Mouse (Mus musculus): ENCODE measurements around the gene Pard3. TPM values are rescaled to one million over a fixed set of nuclear protein-coding genes. Genes with fewer than 3 reads are reported as not detected.

Gene Pard3
- polyA plus RNA-seq, 2 experiments: 39.1 to 43.3 TPM

- WGBS: 76% methylated on average over 4 of the region's 4 CpGs
- no peak for TF ChIP-seq POLR2A (IDR thresholded peaks at IDR 0.05; ENCODE audit: borderline replicate concordance, extremely low read depth, insufficient read depth, insufficient read length)
- H3K9ac ChIP-seq (ENCODE audit: low read depth, low read length, severe bottlenecking): no peak overlapping the region
- H3K36me3 ChIP-seq (ENCODE audit: control insufficient read depth, insufficient read depth, low read length): no peaks in the 10 kb centered on the region
- H3K9me3 ChIP-seq (ENCODE audit: control insufficient read depth, low read length): no peaks in the 10 kb centered on the region
- no peak overlapping the region for H3K4me3 ChIP-seq (replicated peaks; ENCODE audit: low read length)
- no peak overlapping the region for H3K4me2 ChIP-seq (replicated peaks; ENCODE audit: low read depth, low read length, severe bottlenecking)
- no peak overlapping the region for H3K27ac ChIP-seq (replicated peaks; ENCODE audit: low read depth, low read length)
- no peak for ATAC-seq (ENCODE audit: low FRiP score, low read depth)
- H3K4me1 ChIP-seq (ENCODE audit: control insufficient read depth, insufficient read depth, low read length): peaks cover 16% of the 10 kb centered on the region
- no peak for DNase-seq (ENCODE audit: low spot score)
- no peaks in the 10 kb centered on the region for H3K27me3 ChIP-seq (ENCODE audit: control insufficient read depth, insufficient read depth, low read length)
These were observed 524.6 kb downstream of the Pard3 start for GRCm38 (mm10) chr8:127588313-127588712.

- Histone ChIP-seq H3K4me1 (ENCODE audit: control insufficient read depth, insufficient read depth, low read length) (peaks cover 13% of the 10 kb centered on the region), H3K36me3 (ENCODE audit: control insufficient read depth, insufficient read depth, low read length) (peaks cover 3% of the 10 kb centered on the region; the same call in 1 of the 2 replicates), H3K4me2 (replicated peaks; ENCODE audit: low read depth, low read length, severe bottlenecking) (no peak overlapping the region), H3K9ac (ENCODE audit: low read depth, low read length, severe bottlenecking) (no peak overlapping the region), H3K27me3 (ENCODE audit: control insufficient read depth, insufficient read depth, low read length) (no peaks in the 10 kb centered on the region), H3K9me3 (ENCODE audit: control insufficient read depth, low read length) (no peaks in the 10 kb centered on the region), H3K4me3 (replicated peaks; ENCODE audit: low read length) (no peak overlapping the region), H3K27ac (replicated peaks; ENCODE audit: low read depth, low read length) (no peak overlapping the region)
- no peak for TF ChIP-seq POLR2A (IDR thresholded peaks at IDR 0.05; ENCODE audit: borderline replicate concordance, extremely low read depth, insufficient read depth, insufficient read length)
- DNase-seq (ENCODE audit: low spot score): no peak
- 55% methylated on average over 4 of the region's 4 CpGs for WGBS
- no peak for ATAC-seq (ENCODE audit: low FRiP score, low read depth)
These were observed 525.6 kb downstream of the Pard3 start for GRCm38 (mm10) chr8:127589291-127589690.

- TF ChIP-seq POLR2A (IDR thresholded peaks at IDR 0.05; ENCODE audit: borderline replicate concordance, extremely low read depth, insufficient read depth, insufficient read length): no peak
- Histone ChIP-seq H3K9ac (ENCODE audit: low read depth, low read length, severe bottlenecking) (no peak overlapping the region), H3K36me3 (ENCODE audit: control insufficient read depth, insufficient read depth, low read length) (peaks cover 3% of the 10 kb centered on the region), H3K4me1 (ENCODE audit: control insufficient read depth, insufficient read depth, low read length) (peaks cover 13% of the 10 kb centered on the region), H3K27ac (replicated peaks; ENCODE audit: low read depth, low read length) (no peak overlapping the region), H3K4me3 (replicated peaks; ENCODE audit: low read length) (no peak overlapping the region), H3K27me3 (ENCODE audit: control insufficient read depth, insufficient read depth, low read length) (no peaks in the 10 kb centered on the region), H3K9me3 (ENCODE audit: control insufficient read depth, low read length) (no peaks in the 10 kb centered on the region), H3K4me2 (replicated peaks; ENCODE audit: low read depth, low read length, severe bottlenecking) (no peak overlapping the region)
- DNase-seq (ENCODE audit: low spot score): no peak
- no peak for ATAC-seq (ENCODE audit: low FRiP score, low read depth)
- WGBS: 80% methylated on average over 5 of the region's 5 CpGs
These were observed 527.0 kb downstream of the Pard3 start for GRCm38 (mm10) chr8:127590674-127591186.

GRCm38 (mm10) chr8:127592648-127593574 is 529.2 kb downstream of the Pard3 start:
- WGBS: 64% methylated on average over 12 of the region's 12 CpGs
- H3K36me3 ChIP-seq (ENCODE audit: control insufficient read depth, insufficient read depth, low read length): peaks cover 3% of the 10 kb centered on the region

GRCm38 (mm10) chr8:127600641-127601040 is 536.9 kb downstream of the Pard3 start:
- Histone ChIP-seq H3K4me2 (replicated peaks; ENCODE audit: low read depth, low read length, severe bottlenecking) (no peak overlapping the region), H3K9ac (ENCODE audit: low read depth, low read length, severe bottlenecking) (no peak overlapping the region), H3K27ac (replicated peaks; ENCODE audit: low read depth, low read length) (no peak overlapping the region), H3K36me3 (ENCODE audit: control insufficient read depth, insufficient read depth, low read length) (0 out of 2 replicates have a peak, but pooled peaks cover 8% of the 10 kb centered on the region), H3K9me3 (ENCODE audit: control insufficient read depth, low read length) (no peaks in the 10 kb centered on the region), H3K4me3 (replicated peaks; ENCODE audit: low read length) (no peak overlapping the region), H3K27me3 (ENCODE audit: control insufficient read depth, insufficient read depth, low read length) (no peaks in the 10 kb centered on the region), H3K4me1 (ENCODE audit: control insufficient read depth, insufficient read depth, low read length) (no peaks in the 10 kb centered on the region)
- no peak for TF ChIP-seq POLR2A (IDR thresholded peaks at IDR 0.05; ENCODE audit: borderline replicate concordance, extremely low read depth, insufficient read depth, insufficient read length)
- 83% methylated on average over 2 of the region's 2 CpGs for WGBS
- ATAC-seq (ENCODE audit: low FRiP score, low read depth) (no peak), DNase-seq (ENCODE audit: low spot score) (no peak)

More at GRCm38 (mm10) chr8:127592648-127593574, 529.2 kb downstream of the Pard3 start:
- DNase-seq (ENCODE audit: low spot score) (no peak), ATAC-seq (ENCODE audit: low FRiP score, low read depth) (no peak)
- no peak for TF ChIP-seq POLR2A (IDR thresholded peaks at IDR 0.05; ENCODE audit: borderline replicate concordance, extremely low read depth, insufficient read depth, insufficient read length)
- Histone ChIP-seq H3K9me3 (ENCODE audit: control insufficient read depth, low read length) (no peaks in the 10 kb centered on the region), H3K4me2 (replicated peaks; ENCODE audit: low read depth, low read length, severe bottlenecking) (no peak overlapping the region), H3K9ac (ENCODE audit: low read depth, low read length, severe bottlenecking) (no peak overlapping the region), H3K4me3 (replicated peaks; ENCODE audit: low read length) (no peak overlapping the region), H3K4me1 (ENCODE audit: control insufficient read depth, insufficient read depth, low read length) (peaks cover 6% of the 10 kb centered on the region; the same call in 1 of the 2 replicates), H3K27ac (replicated peaks; ENCODE audit: low read depth, low read length) (no peak overlapping the region), H3K27me3 (ENCODE audit: control insufficient read depth, insufficient read depth, low read length) (no peaks in the 10 kb centered on the region)
